Mouse (Mus musculus): ENCODE results near the gene Phospho2.
"Not testable (repeated sequence)": the region's sequence is repeated elsewhere in the genome, so short reads cannot be mapped to it uniquely, and the experiment has no call there.

Phospho2 gene

DNA sequence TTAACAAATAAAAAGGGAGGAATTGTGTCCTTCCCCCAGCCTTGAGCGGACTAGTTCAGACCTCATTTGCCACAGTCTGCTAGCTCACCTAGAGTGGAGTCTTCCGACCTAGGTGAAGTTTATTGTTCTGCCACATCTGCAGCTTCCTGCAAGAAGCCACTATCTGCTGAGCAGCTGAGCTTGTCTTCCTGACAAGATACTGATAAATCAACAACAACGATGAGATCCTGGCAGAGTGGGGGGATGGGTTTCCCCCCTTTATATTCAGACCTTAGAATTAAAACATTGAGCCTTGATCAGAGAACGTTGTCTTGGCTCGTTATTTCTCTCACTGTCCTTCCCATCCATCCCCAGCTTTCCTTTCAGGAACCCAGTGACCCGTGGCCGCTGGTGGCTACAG lies 21.9 kb downstream of the Phospho2 start:
- not testable (repeated sequence) for DNase-seq (ENCODE audit: low read depth, low spot score); H3K36me3 ChIP-seq (ENCODE audit: control insufficient read depth, insufficient read depth, low read length, poor library complexity, severe bottlenecking)

GRCm38 (mm10) chr2:69816575-69816974 lies 27.2 kb downstream of the Phospho2 start:
- Histone ChIP-seq H3K36me3 (ENCODE audit: control insufficient read depth, insufficient read depth, low read length, poor library complexity, severe bottlenecking) (no peaks in the 10 kb centered on the region), H3K27me3 (ENCODE audit: control insufficient read depth, insufficient read depth, low read length, poor library complexity, severe bottlenecking) (no peaks in the 10 kb centered on the region)

More for the DNA sequence above, 21.9 kb downstream of the Phospho2 start:
- not testable (repeated sequence) for H3K27me3 ChIP-seq (ENCODE audit: control insufficient read depth, insufficient read depth, low read length, poor library complexity, severe bottlenecking)

DNA sequence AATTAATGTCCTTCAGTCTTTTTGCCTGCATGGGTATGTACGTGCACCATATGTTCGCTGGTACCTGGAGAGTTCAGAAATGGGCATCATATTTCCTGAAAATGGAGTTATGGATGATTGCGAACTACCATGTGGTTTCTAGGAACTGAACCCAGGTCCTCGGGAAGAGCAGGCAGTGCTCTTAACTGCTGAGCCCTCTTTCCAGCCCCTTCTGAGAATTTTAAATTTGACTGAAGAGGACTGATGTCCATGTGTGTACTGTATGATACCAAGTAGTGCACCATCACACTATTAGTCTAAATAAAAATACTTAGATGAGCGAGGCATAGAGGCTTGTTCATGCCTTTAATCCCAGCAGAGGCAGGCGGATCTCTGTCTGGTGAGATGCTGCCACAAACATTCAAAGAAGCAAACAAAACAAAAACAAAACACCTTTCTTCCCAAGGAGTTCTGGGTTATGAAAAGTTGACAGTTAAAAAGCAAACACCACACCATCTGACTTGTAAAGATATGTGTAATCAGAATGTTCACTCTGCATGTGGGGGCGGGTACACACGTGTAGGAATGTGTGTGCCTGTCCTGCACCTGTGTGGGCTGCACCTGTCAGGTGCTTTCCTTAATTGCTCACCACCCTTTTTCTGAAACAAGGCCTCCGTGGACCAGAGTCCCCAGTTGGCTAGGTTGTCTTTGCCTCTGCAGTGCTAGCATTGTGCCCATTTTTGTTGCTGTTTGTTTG lies 29.1 kb downstream of the Phospho2 start:
- H3K27me3 ChIP-seq (ENCODE audit: control insufficient read depth, insufficient read depth, low read length, poor library complexity, severe bottlenecking) = no peaks in the 10 kb centered on the region
- no peaks in the 10 kb centered on the region for H3K36me3 ChIP-seq (ENCODE audit: control insufficient read depth, insufficient read depth, low read length, poor library complexity, severe bottlenecking)
- no peak for DNase-seq (ENCODE audit: low read depth, low spot score)

More at GRCm38 (mm10) chr2:69816575-69816974, 27.2 kb downstream of the Phospho2 start:
- no peak for DNase-seq (ENCODE audit: low read depth, low spot score)

- no peaks in the 10 kb centered on the region for H3K27me3 ChIP-seq (ENCODE audit: control insufficient read depth, insufficient read depth, low read length, poor library complexity, severe bottlenecking)
- no peaks in the 10 kb centered on the region for H3K36me3 ChIP-seq (ENCODE audit: control insufficient read depth, insufficient read depth, low read length, poor library complexity, severe bottlenecking)
- DNase-seq (ENCODE audit: low read depth, low spot score) = no peak
Measured at GRCm38 (mm10) chr2:69820201-69820600, 30.8 kb downstream of the Phospho2 start.

DNA sequence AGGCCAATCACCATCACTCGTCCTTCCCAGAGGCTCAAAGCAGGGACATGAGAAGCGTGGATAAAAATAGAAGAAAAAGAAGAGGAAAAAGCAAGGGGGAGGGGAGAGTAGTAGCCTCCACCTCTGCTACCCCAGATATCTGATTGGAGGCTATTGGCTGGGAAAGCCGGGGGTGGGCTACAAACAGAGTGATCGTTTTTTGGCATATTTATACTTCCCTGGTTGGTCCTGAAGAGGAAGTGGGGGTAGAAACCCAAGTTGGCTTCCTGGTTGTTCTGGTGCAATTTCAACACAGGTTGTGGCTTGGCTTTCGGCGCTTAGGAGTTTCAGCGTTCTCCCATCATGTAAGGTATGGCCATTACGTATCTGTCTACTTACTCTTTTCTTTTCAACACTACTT lies 32.3 kb downstream of the Phospho2 start, which contains the start of gene Klhl23:
Klhl23 (plus strand) TSS at position 234 of the 400 bp plus-strand sequence.
- peak; percentile 5 for DNase-seq (ENCODE audit: low read depth, low spot score)
- Histone ChIP-seq H3K36me3 (ENCODE audit: control insufficient read depth, insufficient read depth, low read length, poor library complexity, severe bottlenecking) (no peaks in the 10 kb centered on the region), H3K27me3 (ENCODE audit: control insufficient read depth, insufficient read depth, low read length, poor library complexity, severe bottlenecking) (no peaks in the 10 kb centered on the region)

- H3K36me3 ChIP-seq (ENCODE audit: control insufficient read depth, insufficient read depth, low read length, poor library complexity, severe bottlenecking) = no peaks in the 10 kb centered on the region
- peak; percentile 9 for DNase-seq (ENCODE audit: low read depth, low spot score)
- no peaks in the 10 kb centered on the region for H3K27me3 ChIP-seq (ENCODE audit: control insufficient read depth, insufficient read depth, low read length, poor library complexity, severe bottlenecking)
Measured at GRCm38 (mm10) chr2:69822361-69823128, 33.1 kb downstream of the Phospho2 start.

- no peaks in the 10 kb centered on the region for H3K36me3 ChIP-seq (ENCODE audit: control insufficient read depth, insufficient read depth, low read length, poor library complexity, severe bottlenecking)
- peak; percentile 3 for DNase-seq (ENCODE audit: low read depth, low spot score)
Measured at GRCm38 (mm10) chr2:69823129-69823677, 33.8 kb downstream of the Phospho2 start.

DNA sequence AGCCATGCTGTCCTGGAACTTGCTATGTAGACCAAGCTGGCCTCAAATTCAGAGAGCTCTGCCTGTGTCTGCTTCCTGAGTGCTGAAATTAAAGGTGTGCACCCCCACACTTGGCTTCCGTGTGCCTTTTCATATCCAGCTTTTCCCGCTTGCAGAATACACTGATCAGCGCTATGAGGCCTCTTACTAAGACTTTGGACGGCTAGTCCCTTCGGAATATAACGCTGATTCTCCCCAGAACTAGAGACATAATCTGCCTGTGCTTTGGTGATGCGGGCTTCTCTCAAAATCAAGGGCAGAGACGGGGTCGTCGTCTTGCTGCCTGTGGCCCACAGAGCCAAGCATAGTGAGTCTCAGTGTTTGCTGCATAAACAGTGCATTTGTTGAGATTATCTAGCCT lies 36.5 kb downstream of the Phospho2 start:
- no peaks in the 10 kb centered on the region for H3K27me3 ChIP-seq (ENCODE audit: control insufficient read depth, insufficient read depth, low read length, poor library complexity, severe bottlenecking)
- H3K36me3 ChIP-seq (ENCODE audit: control insufficient read depth, insufficient read depth, low read length, poor library complexity, severe bottlenecking) = no peaks in the 10 kb centered on the region
- no peak for DNase-seq (ENCODE audit: low read depth, low spot score)

More at GRCm38 (mm10) chr2:69823129-69823677, 33.8 kb downstream of the Phospho2 start:
- H3K27me3 ChIP-seq (ENCODE audit: control insufficient read depth, insufficient read depth, low read length, poor library complexity, severe bottlenecking) = no peaks in the 10 kb centered on the region

GRCm38 (mm10) chr2:69826380-69826779 lies 37.0 kb downstream of the Phospho2 start:
- no peak for DNase-seq (ENCODE audit: low read depth, low spot score)
- Histone ChIP-seq H3K36me3 (ENCODE audit: control insufficient read depth, insufficient read depth, low read length, poor library complexity, severe bottlenecking) (no peaks in the 10 kb centered on the region), H3K27me3 (ENCODE audit: control insufficient read depth, insufficient read depth, low read length, poor library complexity, severe bottlenecking) (no peaks in the 10 kb centered on the region)

GRCm38 (mm10) chr2:69828031-69828430 lies 38.6 kb downstream of the Phospho2 start:
- Histone ChIP-seq H3K36me3 (ENCODE audit: control insufficient read depth, insufficient read depth, low read length, poor library complexity, severe bottlenecking) (no peaks in the 10 kb centered on the region), H3K27me3 (ENCODE audit: control insufficient read depth, insufficient read depth, low read length, poor library complexity, severe bottlenecking) (no peaks in the 10 kb centered on the region)
- no peak for DNase-seq (ENCODE audit: low read depth, low spot score)

DNA sequence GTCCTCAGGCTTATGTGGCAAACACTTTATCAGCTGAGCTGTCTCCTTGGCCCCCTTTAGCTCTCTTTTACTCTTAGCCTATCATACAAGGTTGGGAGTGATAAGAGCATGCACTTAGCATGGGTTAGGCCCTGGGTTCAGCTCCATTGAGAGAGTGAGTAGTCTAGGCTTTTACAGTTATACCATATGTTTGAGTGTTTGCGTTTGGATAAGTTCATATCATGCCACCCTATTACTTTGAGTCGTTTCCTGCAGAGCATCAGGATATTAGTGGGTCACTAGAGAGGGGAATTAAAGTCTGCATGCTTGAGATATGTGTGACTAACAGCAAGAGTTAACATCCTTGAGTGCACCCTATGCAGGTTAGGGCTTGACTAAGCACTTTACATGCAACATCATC lies 40.3 kb downstream of the Phospho2 start:
- Histone ChIP-seq H3K36me3 (ENCODE audit: control insufficient read depth, insufficient read depth, low read length, poor library complexity, severe bottlenecking) (no peaks in the 10 kb centered on the region), H3K27me3 (ENCODE audit: control insufficient read depth, insufficient read depth, low read length, poor library complexity, severe bottlenecking) (no peaks in the 10 kb centered on the region)
- DNase-seq (ENCODE audit: low read depth, low spot score) = no peak

GRCm38 (mm10) chr2:69830116-69830515 lies 40.7 kb downstream of the Phospho2 start:
- Histone ChIP-seq H3K27me3 (ENCODE audit: control insufficient read depth, insufficient read depth, low read length, poor library complexity, severe bottlenecking) (no peaks in the 10 kb centered on the region), H3K36me3 (ENCODE audit: control insufficient read depth, insufficient read depth, low read length, poor library complexity, severe bottlenecking) (no peaks in the 10 kb centered on the region)
- DNase-seq (ENCODE audit: low read depth, low spot score) = no peak

DNA sequence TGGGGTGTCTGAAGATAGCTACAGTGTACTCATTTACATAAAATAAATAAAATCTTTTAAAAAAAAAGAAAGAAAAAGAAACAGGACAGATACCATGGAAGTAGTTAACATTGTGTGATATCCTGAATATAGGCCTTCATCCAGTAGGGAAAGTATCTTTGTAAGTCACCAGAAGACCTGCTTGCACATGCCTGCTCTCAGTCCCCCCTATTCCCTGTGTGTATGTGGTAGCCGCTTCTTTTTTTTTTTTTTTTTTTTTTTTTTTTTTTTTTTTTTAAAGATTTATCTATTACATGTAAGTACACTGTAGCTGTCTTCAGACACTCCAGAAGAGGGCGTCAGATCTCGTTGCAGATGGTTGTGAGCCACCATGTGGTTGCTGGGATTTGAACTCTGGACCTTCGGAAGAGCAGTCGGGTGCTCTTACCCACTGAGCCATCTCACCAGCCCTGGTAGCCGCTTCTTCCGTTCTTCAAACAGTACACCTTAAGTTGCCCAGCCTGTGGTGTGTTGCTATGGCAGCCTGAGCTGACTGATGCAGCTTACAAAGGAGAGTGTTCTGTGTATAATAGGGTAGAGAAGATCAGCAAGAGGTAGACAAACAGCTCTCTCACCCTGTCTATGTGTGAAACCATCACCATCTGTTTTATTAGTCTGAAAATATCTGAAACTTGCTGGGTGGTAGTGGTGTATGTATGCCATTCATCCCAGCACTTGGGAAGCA lies 48.0 kb downstream of the Phospho2 start:
- Histone ChIP-seq H3K36me3 (ENCODE audit: control insufficient read depth, insufficient read depth, low read length, poor library complexity, severe bottlenecking) (no peaks in the 10 kb centered on the region), H3K27me3 (ENCODE audit: control insufficient read depth, insufficient read depth, low read length, poor library complexity, severe bottlenecking) (no peaks in the 10 kb centered on the region)
- no peak for DNase-seq (ENCODE audit: low read depth, low spot score)

DNA sequence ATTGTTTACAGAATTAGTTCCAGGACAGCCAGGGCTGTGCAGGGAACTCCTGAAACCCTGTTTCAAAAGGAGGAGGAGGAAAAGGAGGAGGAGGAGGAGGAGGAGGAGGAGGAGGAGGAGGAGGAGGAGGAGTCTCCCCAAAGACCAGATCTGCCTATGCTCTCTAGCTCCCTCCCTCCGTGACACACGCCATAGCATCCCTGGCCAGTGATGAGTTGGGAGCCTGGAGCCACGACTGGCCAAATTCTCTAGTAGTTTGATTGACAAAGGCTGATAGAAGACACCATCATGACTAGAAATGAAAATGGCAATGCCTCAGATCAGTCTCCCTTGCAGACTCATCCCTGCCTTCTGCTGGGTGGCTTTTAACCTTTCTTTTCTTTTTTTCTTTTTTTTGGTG lies 48.6 kb downstream of the Phospho2 start:
- no peaks in the 10 kb centered on the region for H3K27me3 ChIP-seq (ENCODE audit: control insufficient read depth, insufficient read depth, low read length, poor library complexity, severe bottlenecking)
- no peak for DNase-seq (ENCODE audit: low read depth, low spot score)
- H3K36me3 ChIP-seq (ENCODE audit: control insufficient read depth, insufficient read depth, low read length, poor library complexity, severe bottlenecking) = no peaks in the 10 kb centered on the region
